Mouse (Mus musculus): Measurements from ENCODE around the gene Chpt1.

DNA sequence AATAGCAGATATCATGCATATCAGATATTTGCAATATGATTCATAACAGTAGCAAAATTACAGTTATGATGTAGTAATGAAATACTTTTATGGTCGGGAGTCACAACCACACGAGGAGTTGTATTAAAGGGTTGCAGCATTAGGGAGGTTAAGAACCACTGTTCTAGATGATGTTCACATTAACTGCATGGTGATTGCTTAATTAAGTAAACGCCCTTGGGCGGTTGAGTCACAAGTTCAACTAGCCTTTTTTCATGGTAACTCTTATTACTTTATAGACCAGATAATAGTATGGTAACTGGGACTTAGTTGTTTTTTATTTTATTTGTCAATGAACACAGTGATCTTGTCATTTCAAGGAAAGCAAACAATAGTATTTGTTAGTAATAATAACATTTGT lies 100.9 kb downstream of the Chpt1 start:
- TF ChIP-seq GATA1 (IDR thresholded peaks at IDR 0.05; ENCODE audit: borderline replicate concordance, low read length), result no peak
- TF ChIP-seq FLI1 (IDR thresholded peaks at IDR 0.05; ENCODE audit: low read length), result no peak
